Mouse (Mus musculus): ENCODE measurements around the gene Oasl1.

Oasl1 gene

DNA sequence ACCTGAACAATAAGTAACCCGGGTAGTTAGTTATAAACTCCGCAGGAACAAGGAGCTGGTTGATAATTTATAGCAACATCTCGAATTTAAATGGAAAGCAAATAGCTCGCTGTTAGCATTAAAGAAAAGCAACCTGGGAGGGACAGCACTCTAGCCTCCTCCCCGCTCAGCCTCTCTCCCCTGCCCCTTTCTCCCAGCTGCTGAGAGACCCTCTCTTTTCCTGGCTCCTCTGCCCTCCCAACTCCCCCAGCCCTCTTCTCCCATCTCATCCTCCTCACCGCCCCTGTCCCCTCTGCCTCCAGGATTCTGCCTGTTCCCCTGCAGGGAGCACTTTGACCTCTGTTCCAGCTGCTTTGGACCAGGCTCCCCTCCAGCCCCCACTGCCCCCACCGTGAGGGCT, 45.6 kb downstream of the Oasl1 start:
- DNase-seq (ENCODE audit: low read depth, low spot score) = no peak

DNA sequence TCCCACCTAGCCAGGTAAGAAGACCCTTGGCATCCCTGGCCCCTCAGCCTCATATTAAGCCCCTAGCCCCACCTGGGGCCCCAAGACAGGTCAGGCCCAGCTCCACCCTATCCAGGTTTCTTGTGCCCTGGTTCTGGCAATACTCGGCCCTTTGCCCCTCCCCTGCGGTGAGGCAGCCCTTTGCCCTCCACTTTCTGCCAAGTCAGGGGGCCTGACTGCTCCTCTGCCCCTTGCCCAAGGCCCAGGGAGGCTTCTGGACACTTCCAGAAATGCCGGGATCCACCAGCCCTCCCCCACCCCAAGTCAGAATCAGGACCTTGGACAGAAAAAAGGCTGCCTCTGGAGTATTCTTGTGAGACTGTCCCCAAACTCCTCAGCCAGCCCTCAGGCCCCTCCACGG, 46.0 kb downstream of the Oasl1 start:
- DNase-seq (ENCODE audit: low read depth, low spot score) = no peak

DNA sequence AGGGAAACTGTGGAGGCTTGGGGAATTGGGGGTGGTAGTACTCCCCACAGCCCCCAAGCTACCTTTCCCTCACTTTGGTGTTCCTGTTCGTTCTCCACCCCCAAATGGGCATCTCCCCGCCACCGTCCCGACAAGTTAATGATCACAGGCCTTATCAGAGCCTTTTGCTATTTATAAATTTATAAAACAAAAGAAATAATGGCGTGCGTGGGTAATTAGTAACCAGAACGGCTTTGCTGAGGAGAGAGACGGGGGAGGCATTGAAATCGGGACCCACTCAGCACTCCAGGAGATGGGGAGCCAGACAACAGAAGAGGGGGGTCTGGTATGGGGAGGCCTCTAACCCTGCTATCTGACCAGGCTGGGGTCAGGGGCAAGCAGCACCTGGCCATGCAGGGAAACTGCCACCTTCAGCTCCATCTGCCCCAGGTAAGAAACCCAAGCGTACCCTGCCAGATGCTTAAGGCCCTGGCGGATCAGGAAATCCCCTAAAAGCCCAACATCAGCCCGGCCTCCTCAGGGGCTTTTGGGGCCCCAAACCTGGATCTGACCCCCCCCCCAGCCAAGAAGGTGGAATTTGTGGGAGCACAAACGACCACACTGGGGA, 46.7 kb downstream of the Oasl1 start:
- DNase-seq (ENCODE audit: low read depth, low spot score) = no peak

DNA sequence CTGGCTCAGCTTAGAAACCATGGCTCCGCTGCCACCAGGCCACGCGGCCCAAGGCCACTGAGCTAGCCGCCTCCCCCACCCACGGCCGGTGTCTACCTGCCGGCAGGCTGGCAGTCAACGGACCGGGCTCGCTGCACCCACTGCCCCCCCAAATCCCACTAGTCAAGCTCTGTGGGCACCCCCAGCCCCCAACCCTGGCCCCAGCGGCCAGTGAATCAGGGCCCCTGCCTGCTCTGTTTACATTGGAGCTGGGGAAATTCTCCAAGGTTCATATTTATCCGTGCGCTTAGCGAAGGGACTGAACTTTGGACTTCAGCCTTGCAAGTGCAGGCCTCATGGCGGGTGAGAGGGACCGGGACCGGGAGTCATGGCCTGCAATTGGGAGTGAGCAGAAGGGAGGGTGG, 47.8 kb downstream of the Oasl1 start, which contains the start of gene Hnf1a:
Gene Hnf1a (minus strand): TSS at position 271 of the 404 bp plus-strand sequence.
- DNase-seq (ENCODE audit: low read depth, low spot score) = no peak

DNA sequence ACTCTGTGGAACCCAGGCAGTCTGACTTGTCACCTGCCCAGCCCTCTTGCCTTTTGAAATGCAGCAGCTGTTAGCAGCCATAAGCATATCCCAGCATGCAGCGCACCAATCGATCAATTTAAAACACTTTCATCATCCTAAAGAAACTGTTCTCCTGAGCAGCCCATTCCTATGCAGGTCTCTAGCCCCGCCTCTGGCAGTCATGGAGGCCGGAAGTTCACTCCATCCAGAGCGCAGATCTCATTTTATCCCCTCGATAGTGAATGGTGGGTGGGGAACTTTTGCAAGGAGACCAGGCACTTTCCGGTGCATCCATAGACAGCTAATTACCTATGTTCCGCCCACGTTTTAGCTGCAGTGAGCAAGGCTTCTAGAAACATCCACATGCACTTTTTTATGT, 49.2 kb downstream of the Oasl1 start:
- no peak for DNase-seq (ENCODE audit: low read depth, low spot score)

DNA sequence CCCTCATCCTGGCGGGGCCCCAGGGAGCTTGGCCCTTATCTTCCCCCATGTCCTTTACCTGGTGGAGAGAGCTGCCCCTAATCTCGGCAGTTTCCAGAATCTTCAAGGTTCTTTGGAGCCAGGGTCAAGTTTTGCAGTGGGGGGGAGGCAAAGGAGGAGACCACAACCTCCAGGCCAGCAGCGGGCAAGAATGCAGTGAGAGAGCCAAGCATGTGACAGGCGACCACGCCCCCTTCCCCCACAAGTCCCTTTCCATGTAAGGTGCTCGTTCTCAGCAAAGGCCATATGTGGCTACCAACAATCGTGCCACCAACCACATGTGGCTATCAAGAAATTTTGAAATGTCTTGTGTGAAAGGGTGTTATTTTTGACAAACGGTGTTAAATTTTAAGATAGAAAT, 50.1 kb downstream of the Oasl1 start:
- DNase-seq (ENCODE audit: low read depth, low spot score) = no peak

DNA sequence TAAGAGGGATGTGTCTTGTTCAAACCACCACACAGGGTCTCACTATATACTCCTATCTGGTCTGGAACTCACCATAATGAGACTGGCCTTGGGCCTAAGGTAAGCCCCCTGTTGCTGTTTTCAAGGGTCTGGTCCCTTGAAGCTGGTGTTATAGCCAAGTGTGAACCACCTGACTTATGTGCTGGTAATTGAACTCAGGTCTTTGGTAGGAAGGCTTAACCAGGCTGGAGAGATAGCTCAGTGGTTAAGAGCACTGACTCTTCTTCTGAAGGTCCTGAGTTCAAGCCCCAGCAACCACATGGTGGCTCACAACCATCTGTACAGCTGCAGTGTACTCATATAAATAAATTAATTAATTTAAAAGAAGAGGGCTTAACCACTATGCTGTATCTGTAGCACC, 53.9 kb downstream of the Oasl1 start:
- DNase-seq (ENCODE audit: low read depth, low spot score) = no peak

DNA sequence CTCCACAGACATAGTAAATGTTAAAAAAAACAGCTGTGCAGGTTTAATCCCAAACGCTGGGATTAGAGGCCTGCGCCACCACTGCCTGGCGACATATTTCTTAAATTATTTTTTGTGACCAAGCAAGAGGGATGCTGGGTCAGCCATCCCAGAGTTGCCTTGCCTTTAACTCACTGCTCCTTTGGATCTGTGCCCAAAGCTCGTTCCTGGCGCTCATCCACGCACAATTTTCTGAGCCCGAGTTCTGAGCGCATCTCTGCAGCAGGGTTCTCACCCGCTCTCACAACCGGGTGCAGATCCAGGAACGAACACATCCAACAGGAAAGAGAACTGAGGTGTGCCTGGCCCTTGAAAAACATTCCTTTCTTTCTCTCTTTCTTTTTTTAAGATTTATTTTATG, 55.4 kb downstream of the Oasl1 start:
- no peak for DNase-seq (ENCODE audit: low read depth, low spot score)

DNA sequence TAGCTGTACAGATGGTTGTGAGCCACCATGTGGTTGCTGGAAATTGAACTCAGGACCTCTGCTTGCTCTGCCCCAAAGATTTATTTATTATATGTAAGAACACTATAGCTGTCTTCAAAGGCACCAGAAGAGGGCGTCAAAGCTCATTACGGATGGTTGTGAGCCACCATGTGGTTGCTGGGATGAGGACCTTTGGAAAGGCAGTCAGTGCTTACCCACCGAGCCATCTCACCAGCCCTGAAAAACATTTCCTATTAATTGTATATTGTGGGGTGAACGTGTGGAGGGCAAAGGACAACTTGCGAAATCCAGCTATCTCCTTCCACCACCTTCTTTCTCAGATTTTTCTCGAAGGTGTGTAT, 55.8 kb downstream of the Oasl1 start:
- DNase-seq (ENCODE audit: low read depth, low spot score) = peak; percentile 45

DNA sequence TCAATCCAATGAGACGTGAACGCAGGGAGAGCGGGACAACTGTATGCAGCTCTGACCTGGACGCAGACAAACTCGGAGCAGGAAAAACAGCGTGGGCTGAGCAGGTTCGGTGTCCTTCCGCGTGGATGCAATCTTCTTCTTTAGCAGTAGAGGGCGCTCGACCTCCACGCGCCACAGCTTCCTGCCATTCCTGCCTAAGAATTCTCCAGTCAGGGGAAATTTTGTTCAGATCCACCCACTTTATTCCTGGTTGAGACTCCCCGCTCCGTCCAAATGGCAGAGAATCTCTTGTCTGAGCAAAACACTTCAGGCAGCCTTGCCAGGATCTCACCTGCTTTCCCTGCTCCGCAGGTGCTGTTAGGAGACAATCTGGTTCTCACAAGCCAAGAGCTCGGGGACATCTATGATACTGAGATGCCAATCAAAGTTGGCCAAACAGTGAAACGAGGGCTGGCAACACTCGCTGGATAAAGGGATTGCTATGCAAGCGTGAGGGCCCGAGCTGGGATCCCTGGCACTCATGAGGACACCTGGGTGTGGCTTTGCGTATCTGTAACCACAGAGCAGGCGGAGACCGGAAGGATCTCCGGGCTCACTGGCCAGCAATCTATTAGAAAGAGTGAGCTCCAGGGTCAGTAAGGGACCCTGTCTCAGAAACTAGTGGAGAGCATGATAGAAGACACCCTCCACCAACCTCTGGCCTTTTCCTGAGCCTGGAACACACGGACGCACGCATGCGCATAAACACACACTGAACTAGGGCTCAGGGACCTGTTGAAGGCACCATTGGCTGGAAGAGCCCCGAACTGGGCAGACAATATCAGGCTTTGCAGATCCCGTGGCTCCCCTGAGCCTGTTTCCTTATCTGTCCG, 56.4 kb downstream of the Oasl1 start:
- peak; percentile 73 for DNase-seq (ENCODE audit: low read depth, low spot score)

DNA sequence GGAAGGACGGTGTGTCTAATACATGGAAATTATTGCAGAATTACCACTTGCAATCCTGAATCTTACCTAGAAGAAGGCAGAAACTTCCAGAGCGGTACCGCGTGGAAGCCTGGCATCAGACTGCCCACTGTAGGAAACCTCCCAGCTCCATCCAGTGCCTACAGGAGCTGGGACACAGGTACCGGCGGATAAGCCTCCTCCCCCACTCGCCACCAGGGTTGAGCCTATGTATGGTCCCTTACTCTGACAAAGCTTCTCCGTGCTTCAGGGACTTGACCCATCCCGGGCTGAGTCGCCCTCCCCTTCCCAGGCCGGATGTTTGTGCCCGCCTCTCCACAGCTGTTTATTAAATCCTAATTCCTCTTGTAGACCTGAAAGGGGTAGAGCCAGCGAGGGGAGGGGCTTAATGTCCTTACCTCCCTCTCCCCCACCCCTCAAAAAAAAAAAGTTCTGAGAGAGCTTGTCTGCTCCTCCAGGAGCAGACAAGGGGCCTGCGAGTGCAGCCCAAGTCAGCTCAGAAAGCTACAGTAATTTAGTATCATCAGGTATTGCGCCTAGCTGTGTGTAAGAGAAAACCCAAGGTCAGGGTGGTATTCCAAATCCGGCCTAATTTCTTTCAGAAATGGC, 57.2 kb downstream of the Oasl1 start:
- DNase-seq (ENCODE audit: low read depth, low spot score) = no peak

DNA sequence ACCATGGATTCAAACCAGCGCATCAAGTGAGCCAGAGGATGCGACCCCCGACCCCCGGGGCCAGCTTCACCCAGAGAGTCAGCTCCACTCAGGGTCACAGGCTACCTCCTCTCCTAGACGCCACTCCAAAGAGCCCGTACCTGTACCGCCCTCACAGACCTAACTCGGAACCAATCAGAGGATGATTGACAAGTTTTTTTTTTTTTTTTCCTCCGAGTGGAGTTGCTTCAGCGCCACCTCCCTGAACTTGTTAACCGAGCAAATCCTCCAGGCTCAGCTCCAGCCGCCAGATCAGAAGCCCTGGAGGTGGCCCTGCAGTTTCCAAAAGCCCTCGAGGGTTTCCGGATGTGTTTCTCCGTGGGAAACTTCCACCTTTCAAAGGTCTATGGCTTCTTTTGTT, 59.0 kb downstream of the Oasl1 start:
- no peak for DNase-seq (ENCODE audit: low read depth, low spot score)

DNA sequence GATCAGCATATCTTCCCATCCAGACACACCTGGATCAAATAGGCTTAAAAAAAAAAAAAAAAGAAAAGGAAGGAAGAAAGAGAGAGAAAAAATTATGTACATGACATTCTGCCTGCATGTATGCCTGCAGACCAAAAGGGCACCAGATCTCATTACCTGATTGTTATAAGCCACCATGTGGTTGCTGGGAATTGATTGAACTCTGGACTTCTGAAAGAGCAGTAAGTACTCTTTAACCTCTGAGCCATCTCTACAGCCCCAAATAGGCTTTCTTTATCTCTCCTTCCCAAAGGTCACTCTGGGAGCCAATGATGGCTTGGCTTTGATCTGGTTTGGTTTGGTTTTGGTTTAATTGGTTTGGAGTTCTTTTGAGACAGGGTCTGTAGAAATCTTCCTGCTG, 62.0 kb downstream of the Oasl1 start:
- no peak for DNase-seq (ENCODE audit: low read depth, low spot score)

Data from c-Kit-negative CD71-positive TER-119-positive erythroid progenitor cells, embryonic 14.5 days (primary cell).